Mouse (Mus musculus): ENCODE results near the gene Slc16a11.

The Slc16a11 gene

DNA sequence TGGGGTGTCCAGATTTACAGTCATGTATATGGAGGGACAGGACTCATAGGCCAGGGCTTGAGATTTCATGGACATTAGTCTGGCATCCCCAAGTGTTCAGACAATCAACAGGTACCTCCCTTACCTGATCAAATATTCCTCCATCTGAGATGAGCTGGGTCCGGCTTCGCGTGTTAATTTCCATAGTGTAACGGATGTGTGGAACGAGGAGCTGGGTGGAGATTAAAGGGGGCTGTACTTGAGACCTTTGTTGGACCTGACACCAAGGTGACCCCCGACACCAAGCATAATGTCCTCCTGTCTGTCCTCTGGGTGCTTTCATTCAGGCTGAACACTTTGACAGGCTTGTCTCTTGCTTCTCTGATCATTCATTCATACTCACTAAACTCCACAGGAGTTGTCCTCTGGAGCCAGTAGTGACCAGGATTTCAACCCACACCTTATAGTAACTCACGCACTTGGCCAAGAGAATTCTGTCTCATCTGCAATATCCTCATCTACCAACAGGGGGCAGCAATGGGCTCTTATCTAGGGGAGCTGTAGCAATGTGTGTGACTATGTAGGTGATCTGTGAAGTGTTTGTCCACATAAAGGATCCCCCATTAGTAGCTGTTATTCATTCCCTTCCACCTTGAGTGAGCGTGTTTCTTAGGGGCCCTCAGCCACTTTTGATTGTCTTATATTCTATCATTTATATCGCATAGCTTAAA lies 34.7 kb downstream of the Slc16a11 start:
- CTCF ChIA-PET, result no interaction called here

DNA sequence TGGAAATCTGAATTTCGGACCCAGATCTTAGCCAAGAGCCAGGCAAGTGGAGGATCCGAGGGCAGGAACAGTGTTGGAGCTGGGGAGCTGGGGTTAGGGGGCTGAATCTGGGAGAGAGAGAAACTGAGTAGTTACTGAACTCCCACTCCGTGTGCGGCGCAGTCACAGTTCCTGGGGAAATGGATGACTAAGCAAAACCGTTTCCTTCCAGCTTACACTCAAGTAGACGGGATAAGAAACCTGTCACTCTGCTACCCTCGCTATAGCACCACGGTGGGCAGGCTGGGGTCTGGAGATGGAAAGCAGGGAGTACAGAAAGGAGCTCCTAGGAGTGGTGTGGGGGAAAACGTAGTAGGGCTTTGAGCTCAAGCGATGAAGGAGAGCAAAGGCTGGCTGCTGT lies 37.6 kb downstream of the Slc16a11 start:
- CTCF ChIA-PET, result no interaction called here

DNA sequence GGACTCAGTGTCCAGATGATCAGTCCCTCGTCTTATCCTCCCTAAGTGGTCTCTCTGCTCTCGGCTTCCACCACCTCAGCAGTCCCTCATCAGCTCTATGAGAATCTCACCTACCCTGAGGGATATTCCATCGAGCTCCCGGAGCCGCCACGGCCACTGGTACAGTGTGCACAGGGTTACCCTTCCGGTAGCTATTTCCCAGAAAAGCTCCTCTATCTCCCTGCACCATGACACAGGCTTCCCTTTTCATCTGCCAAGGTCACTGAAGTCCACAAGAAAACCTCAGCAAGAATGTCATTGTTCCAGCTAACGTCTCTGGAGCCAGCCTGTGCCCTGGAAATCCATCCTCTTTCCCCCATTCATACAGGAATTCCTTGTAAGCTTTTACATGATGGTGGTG lies 39.3 kb downstream of the Slc16a11 start:
- CTCF ChIA-PET, result no interaction called here

DNA sequence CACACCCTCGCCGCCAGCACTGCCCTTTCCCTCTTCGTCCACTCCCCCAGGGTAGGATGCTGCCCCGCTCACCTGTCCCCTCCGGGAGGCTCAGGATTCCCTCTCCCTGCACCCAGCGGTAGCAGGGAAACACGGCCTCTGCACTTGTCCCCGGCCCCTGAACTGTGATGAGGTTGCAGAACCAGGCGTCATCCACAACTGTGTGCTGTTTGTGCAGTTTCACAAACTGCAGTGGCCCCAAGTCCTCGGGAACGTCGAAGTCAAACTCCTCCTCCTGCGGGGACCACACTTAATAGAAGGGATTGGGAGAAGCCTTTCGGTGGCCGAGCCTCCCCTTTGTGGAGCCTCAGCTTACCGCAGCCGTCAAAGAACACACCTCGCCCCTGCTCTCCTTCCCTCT lies 41.8 kb downstream of the Slc16a11 start:
- CTCF ChIA-PET, result no interaction called here

GRCm38 (mm10) chr11:70254931-70255531 lies 42.5 kb downstream of the Slc16a11 start, which contains the start of gene Alox12:
TSS of gene Alox12 (minus strand) at chr11:70255353.
- CTCF ChIA-PET, result no interaction called here

DNA sequence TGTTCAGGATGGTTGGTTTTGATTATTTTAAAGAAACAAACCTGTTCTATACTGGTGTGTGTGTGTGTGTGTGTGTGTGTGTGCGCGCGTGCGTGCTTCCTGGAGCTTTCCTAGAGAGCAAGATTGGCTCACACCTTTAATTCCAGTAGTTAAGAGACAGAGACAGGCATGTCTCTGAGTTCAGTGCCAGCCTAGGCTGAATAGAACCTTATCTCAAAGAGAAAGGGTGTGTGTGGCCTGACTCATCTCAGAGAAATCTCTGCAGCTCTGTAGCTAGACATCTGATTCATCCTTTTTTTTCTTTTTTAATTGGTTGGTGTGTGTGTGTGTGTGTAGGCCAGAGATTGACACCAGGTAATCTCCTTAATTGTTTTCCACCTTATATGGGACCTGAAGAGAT lies 46.5 kb downstream of the Slc16a11 start:
- CTCF ChIA-PET, result no interaction called here

- CTCF ChIA-PET, result no interaction called here
Measured at GRCm38 (mm10) chr11:70265252-70265651, 52.7 kb downstream of the Slc16a11 start.

- CTCF ChIA-PET, result no interaction called here
Measured at GRCm38 (mm10) chr11:70265819-70266218, 53.3 kb downstream of the Slc16a11 start.
